Mouse (Mus musculus) embryonic facial prominence, embryonic 14.5 days (tissue): ENCODE measurements at regions not wholly inside any gene's neighbourhood (a gene's known extent, or its start where the extent isn't known, plus 50 kb on each side); places are given as distances from the start of the nearest gene placed in this dataset.

Experiments
- ATAC-seq: fragments of 200-750 bp; cut with Nextera tagmentation; 2 replicates; pipeline ENCODE4 v1.8.0; 2017; ENCODE audit warnings: low read depth, moderate number of reproducible peaks, moderate TSS enrichment
- DNase-seq: peaks from one replicate; pipeline ENCODE4 v3.0.0-alpha.2; 2015; ENCODE audit warnings: low spot score
- H3K27ac ChIP-seq: fragments of 300-500 bp; sonication (generic); replicated peaks from 2 replicates; pipeline ENCODE4 v1.5.1; 2014; ENCODE audit warnings: low read depth, mild to moderate bottlenecking, low read length, moderate library complexity
- H3K27me3 ChIP-seq: fragments of 300-500 bp; sonication (generic); replicated peaks from 2 replicates; pipeline ENCODE4 v1.6.1; 2014; ENCODE audit warnings: low read length; ENCODE audit not compliant: control insufficient read depth, insufficient read depth
- H3K36me3 ChIP-seq: fragments of 300-500 bp; sonication (generic); 2 replicates; pipeline ENCODE4 v1.6.1; 2014; ENCODE audit warnings: low read length, mixed read lengths; ENCODE audit not compliant: control insufficient read depth, insufficient read depth
- H3K4me1 ChIP-seq: fragments of 300-500 bp; sonication (generic); 2 replicates; pipeline ENCODE4 v1.6.1; 2014; ENCODE audit warnings: antibody characterized with exemption, low read length; ENCODE audit not compliant: control insufficient read depth, insufficient read depth
- H3K4me2 ChIP-seq: fragments of 300-500 bp; sonication (generic); 2 replicates; pipeline ENCODE4 v1.6.1; 2014; ENCODE audit warnings: low read depth, mild to moderate bottlenecking, low read length, moderate library complexity, mixed read lengths
- H3K4me3 ChIP-seq: fragments of 300-500 bp; sonication (generic); 2 replicates; pipeline ENCODE4 v1.5.1; 2014; ENCODE audit warnings: low read depth, mild to moderate bottlenecking, low read length
- H3K9ac ChIP-seq: fragments of 300-500 bp; sonication (generic); 2 replicates; pipeline ENCODE4 v1.6.1; 2014; ENCODE audit warnings: low read depth, mild to moderate bottlenecking, low read length, moderate library complexity, mixed read lengths
- H3K9me3 ChIP-seq: fragments of 300-500 bp; sonication (generic); 2 replicates; pipeline ENCODE4 v1.6.1; 2016; ENCODE audit warnings: low read length; ENCODE audit not compliant: control insufficient read depth
- WGBS: fragments of 180-500 bp; shearing (Covaris S2); extraction: QIAGEN DNeasy Blood & Tissue Kit; methylation state at CpG from one replicate; pipeline ENCODE4 v1.1.7; 2014; 5-methylcytosine and 5-hydroxymethylcytosine counted together

DNA sequence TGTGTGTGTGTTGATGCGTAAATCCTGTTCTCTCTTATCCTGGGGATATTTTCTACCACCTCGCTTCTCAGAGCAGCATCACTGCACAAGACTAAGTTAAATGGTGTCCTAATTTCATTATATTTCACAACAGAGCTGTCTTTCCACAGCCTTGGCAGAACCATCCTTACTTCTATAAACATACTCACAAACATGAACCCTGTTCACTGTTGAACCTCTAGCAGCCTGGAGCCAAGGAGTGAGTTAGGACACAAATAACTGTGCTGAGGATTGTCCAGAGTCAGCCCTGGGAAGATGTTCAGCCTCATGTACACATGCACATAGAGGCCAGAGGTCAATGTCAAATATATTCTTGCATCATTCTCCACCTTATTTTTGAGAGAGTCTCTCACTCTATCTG is 580.3 kb upstream of the Tbl1xr1 start:
- Histone ChIP-seq H3K36me3 (no peaks in the 10 kb centered on the region), H3K4me2 (no peak overlapping the region), H3K4me3 (no peak overlapping the region), H3K9me3 (no peaks in the 10 kb centered on the region), H3K9ac (no peak overlapping the region), H3K4me1 (peaks cover 5% of the 10 kb centered on the region; the same call in 1 of the 2 replicates), H3K27me3 (no peaks in the 10 kb centered on the region), H3K27ac (no peak overlapping the region)
- DNase-seq (no peak), ATAC-seq (no peak)
- 85% methylated on average over 2 of the region's 2 CpGs for WGBS

DNA sequence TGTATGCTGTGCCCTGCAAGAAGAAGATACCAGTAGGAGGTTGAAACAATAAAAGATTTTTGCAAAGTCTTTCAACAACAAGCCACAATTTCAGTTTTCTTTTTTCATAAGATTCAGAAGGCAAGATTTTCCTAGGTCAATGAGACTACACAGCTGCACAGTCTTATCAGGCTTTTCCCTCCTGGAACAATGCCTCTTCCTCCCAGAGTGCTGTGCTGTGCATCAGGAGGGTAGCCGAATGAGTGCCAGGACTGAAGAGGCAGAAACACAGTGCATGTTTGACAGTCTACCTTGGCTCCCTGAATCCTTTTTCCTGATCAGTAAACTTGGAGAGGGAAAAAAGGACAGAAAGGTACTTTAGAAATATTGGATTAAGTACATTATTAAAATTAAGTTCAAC is 579.4 kb upstream of the Tbl1xr1 start:
- DNase-seq (no peak), ATAC-seq (no peak)
- H3K27me3 ChIP-seq: no peaks in the 10 kb centered on the region
- H3K4me3 ChIP-seq: no peak overlapping the region
- WGBS: 59% methylated on average over 1 of the region's 1 CpGs
- H3K4me1 ChIP-seq: peaks cover 5% of the 10 kb centered on the region; the same call in 1 of the 2 replicates
- no peaks in the 10 kb centered on the region for H3K9me3 ChIP-seq
- H3K4me2 ChIP-seq: no peak overlapping the region
- no peak overlapping the region for H3K27ac ChIP-seq
- H3K36me3 ChIP-seq: no peaks in the 10 kb centered on the region
- H3K9ac ChIP-seq: no peak overlapping the region

DNA sequence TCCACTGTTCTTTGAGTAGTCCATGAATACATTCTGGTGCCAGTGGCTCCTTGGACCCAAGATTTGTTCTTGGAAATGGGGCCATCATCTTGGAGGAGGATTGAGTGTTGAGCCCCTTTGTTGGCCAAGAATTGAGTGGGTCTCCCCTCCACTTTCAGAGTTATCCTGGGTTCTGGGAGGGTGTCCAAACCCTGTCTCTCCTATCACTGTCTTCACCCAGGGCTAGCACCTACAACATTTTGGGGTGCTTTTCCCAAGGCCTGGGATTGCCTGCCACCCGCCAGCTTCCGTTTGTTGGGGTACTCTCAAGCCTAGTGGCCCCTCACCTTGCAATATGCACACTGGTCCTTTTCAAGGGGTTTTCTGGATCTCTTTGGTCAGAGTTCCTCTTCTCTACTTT is 568.8 kb upstream of the Tbl1xr1 start:
- DNase-seq: no peak
- no peak for ATAC-seq
- no peak overlapping the region for H3K27ac ChIP-seq
- H3K9me3 ChIP-seq: peaks cover 33% of the 10 kb centered on the region
- no peaks in the 10 kb centered on the region for H3K27me3 ChIP-seq
- no peak overlapping the region for H3K4me2 ChIP-seq
- no peak overlapping the region for H3K9ac ChIP-seq
- no peaks in the 10 kb centered on the region for H3K4me1 ChIP-seq
- no peaks in the 10 kb centered on the region; the same call in 1 of the 2 replicates for H3K36me3 ChIP-seq
- no peak overlapping the region for H3K4me3 ChIP-seq
- WGBS: 93% methylated on average over 2 of the region's 2 CpGs

DNA sequence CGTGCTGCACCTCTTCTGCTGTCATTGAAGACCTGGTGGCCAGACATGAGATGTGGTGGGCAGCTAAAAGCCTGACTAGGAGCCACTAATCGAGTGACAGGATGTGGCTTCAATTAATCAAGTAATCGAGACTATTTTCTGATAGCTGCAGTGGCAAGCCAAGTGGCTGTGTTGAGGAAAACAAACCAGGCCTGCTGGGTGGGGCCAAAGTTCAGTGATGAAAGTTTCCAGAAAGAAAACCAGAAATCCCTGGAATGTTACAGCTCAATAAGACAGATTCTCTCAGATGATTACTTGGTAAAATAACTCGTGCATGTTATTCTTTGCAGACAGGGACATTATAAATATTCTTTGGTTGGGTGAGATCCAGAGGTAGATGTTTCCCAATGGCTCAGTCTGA is 564.4 kb upstream of the Tbl1xr1 start:
- H3K9ac ChIP-seq: no peak overlapping the region
- H3K27me3 ChIP-seq: no peaks in the 10 kb centered on the region
- H3K4me3 ChIP-seq: no peak overlapping the region
- H3K27ac ChIP-seq: no peak overlapping the region
- 59% methylated on average over 4 of the region's 4 CpGs for WGBS
- ATAC-seq: no peak
- no peaks in the 10 kb centered on the region for H3K4me1 ChIP-seq
- DNase-seq: no peak
- H3K36me3 ChIP-seq: no peaks in the 10 kb centered on the region; the same call in 1 of the 2 replicates
- peaks cover 28% of the 10 kb centered on the region for H3K9me3 ChIP-seq
- H3K4me2 ChIP-seq: no peak overlapping the region

DNA sequence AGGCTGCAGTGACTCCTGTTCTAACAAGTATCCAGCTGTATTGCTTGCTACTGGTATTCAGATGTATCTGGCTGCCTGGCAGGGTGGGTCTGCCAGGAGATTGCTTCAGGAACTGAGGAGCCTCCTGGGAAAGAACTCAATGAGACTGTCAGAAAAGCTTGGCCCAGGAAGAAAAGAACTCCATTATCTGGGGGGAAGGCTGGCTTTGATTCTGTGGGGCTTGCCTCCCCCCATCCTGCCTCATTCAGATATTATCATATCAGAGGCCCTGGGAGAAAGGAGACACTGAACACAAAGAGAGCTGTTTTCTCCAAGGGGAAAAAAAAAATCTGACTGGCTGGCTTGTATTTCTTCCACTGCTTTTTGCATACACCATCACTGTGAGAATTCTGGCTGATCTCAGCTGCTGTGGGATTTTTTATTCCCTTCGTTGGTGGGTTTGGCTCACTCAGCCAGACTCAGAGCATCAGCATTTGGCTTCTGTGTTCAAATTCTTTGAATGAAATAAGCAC is 552.0 kb upstream of the Tbl1xr1 start:
- Histone ChIP-seq H3K4me1 (0 out of 2 replicates have a peak, but pooled peaks cover 2% of the 10 kb centered on the region), H3K4me2 (no peak overlapping the region), H3K9ac (no peak overlapping the region), H3K9me3 (peaks cover 6% of the 10 kb centered on the region), H3K27ac (peak overlapping the region; percentile 16; the same call in 1 of the 2 replicates), H3K4me3 (no peak overlapping the region), H3K36me3 (no peaks in the 10 kb centered on the region), H3K27me3 (no peaks in the 10 kb centered on the region)
- DNase-seq: peak; percentile 91
- ATAC-seq: peak; percentile 82
- WGBS: 5% methylated on average over 1 of the region's 1 CpGs

DNA sequence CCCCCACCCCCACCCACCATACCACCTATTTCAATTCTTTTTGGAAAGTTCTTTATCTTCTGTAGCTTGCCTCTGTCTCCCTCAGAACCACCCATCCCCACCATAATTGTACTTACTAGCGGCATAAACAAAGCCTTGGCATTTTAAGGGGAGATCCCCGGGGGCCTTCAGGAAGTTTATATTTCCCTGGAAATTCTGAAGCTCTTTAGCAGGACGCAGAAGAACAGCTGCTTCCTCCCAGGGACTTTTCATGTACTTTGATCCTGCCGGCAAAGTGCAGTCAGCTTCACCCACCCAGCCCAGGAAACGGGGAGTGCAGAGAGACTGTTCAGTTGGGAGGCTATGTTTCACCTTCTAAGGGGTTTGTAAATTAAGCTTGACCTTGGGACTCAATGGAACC is 545.6 kb upstream of the Tbl1xr1 start:
- Histone ChIP-seq H3K36me3 (no peaks in the 10 kb centered on the region), H3K9me3 (no peaks in the 10 kb centered on the region), H3K27ac (no peak overlapping the region), H3K4me2 (no peak overlapping the region), H3K4me1 (no peaks in the 10 kb centered on the region), H3K9ac (no peak overlapping the region), H3K4me3 (no peak overlapping the region), H3K27me3 (no peaks in the 10 kb centered on the region)
- peak; percentile 80 for DNase-seq
- ATAC-seq: peak; percentile 55; the same call in 1 of the 2 replicates
- 19% methylated on average over 5 of the region's 5 CpGs for WGBS

DNA sequence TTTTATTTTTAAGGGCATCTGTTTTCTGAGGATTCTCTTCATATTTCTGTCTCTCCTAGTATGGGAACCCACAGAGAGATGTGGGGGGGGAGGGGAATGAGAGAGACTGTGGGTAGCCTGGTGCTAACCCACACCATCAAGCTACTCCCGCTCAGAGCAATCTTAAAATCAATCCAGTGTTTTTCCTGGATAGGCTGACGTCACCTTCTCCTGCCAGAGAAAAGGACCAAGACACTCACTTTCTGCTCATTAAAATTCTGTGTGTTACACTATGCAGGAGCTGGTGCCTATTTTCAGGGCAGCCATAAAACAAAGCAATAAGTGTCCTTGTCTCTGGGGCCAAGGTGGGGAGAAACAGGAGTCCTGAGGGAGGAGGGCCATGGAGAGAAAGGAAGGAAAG is 537.3 kb upstream of the Tbl1xr1 start:
- no peak overlapping the region for H3K27ac ChIP-seq
- H3K36me3 ChIP-seq: no peaks in the 10 kb centered on the region
- H3K9ac ChIP-seq: no peak overlapping the region
- H3K27me3 ChIP-seq: no peaks in the 10 kb centered on the region
- ATAC-seq (no peak), DNase-seq (no peak)
- no peak overlapping the region for H3K4me3 ChIP-seq
- no peak overlapping the region for H3K4me2 ChIP-seq
- 53% methylated on average over 2 of the region's 2 CpGs for WGBS
- H3K9me3 ChIP-seq: no peaks in the 10 kb centered on the region
- H3K4me1 ChIP-seq: peaks cover 5% of the 10 kb centered on the region; the same call in 1 of the 2 replicates

DNA sequence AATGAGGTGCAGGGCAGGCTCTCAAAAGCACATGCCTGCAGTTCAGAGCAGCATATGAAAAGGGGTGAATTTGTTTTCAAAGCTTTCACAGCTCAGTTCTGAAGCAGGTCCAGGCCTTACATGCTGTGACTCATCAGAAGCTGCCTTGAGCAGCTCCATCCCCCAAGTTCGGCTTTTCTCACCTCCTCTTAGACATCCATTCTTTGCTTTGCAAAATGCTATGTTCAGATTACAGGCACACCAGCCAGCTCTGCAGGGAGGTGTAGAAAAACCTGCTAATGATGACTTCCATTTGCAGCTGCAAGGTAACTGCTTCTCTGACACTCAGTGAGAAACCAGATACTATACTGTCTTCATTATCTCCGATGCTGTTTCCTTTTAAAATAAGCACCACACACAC is 532.0 kb upstream of the Tbl1xr1 start:
- Histone ChIP-seq H3K4me2 (no peak overlapping the region), H3K36me3 (no peaks in the 10 kb centered on the region), H3K27me3 (no peaks in the 10 kb centered on the region), H3K4me3 (no peak overlapping the region), H3K27ac (no peak overlapping the region), H3K9ac (no peak overlapping the region), H3K4me1 (peaks cover 15% of the 10 kb centered on the region), H3K9me3 (no peaks in the 10 kb centered on the region)
- WGBS: 41% methylated on average over 2 of the region's 2 CpGs
- DNase-seq: peak; percentile 61
- ATAC-seq: peak; percentile 62; the same call in 1 of the 2 replicates

DNA sequence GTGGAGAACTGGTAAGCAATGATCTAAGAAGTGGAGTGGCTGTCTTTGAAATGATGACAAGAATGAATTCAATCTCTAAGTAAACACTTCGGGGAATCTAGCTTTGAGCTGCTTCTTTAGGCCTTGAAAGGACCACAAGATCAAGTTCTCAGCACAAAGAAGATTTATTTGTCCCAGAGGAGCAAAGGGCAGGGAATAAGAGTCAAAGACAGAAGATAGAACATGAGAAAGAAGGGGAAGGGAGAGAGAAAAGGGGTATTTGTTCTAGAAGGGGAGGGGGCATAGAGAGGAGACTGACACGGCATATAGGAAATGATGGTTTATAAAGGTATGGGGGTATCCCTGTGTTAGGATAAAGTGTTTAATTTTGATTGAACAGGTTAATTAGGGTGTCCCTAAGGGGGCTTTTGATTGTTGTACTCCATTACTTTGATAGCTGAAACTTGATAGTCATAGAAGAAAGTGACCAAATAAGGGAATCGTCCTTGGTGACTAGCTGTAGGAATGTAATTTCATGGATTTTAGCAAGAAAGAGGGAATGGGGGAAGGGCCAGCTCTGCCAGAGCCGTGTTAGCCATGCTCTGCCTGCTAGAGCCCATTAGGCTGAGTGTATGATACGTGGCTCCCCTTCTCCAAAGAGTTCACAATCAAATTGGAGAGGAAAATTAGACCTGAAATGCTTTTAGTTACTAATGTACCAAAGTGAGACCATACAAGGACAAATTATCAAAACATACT is 531.1 kb upstream of the Tbl1xr1 start:
- H3K4me2 ChIP-seq: no peak overlapping the region
- H3K36me3 ChIP-seq: no peaks in the 10 kb centered on the region
- H3K9ac ChIP-seq: no peak overlapping the region
- no peak overlapping the region for H3K4me3 ChIP-seq
- no peaks in the 10 kb centered on the region for H3K27me3 ChIP-seq
- ATAC-seq (peak; percentile 44; the same call in 1 of the 2 replicates), DNase-seq (no peak)
- H3K9me3 ChIP-seq: no peaks in the 10 kb centered on the region
- H3K27ac ChIP-seq: no peak overlapping the region
- H3K4me1 ChIP-seq: peaks cover 15% of the 10 kb centered on the region
- WGBS: 24% methylated on average over 5 of the region's 5 CpGs
